Comparison of ENCODE assay signal across 8 mouse cellular contexts in the genomic region with DNA sequence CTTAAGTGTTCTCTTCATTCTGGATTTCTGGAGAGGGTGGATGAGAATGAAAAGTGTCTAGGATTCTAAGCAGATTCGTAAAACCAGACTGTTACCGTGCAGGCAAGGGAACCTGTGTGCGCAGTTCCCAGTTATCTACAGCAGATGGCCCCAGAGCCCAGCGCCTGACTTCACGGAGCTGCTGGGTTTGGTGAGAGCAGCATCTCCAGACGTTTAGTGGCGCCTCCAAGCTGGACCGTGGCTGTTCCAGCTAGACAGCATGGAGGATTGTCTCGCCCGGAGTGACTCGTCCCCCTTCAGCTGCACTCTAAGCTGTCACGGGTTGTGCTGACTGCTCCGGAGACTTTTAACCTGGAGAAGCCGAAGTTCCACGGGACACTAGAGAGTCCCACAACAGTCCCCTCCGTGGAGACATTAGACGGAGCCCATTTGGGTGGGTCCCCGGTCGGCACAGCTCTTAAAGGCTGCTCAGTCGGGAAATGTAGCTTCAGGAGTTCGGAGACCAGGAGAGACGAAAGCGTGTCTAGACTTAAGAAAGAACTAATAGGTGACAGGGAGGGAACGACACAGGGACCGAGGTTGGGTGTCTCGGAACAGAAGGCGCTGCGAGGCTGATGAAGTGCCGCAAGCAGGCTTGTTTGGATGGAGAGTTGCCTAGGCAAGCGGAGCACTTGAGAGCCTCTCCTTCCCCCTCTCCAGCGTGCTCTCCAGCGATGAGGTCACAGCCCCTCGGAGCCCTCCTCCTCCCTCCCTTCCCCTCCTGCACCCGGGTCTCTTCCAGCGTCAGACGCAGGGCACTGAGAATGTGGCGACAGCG. TPM values are rescaled to one million over a fixed set of nuclear protein-coding genes. Genes with fewer than 3 reads are reported as not detected.
DNase-seq lines count a peak whose midpoint lies in the region; ATAC-seq lines count a peak whose summit lies in the region.

No protein-coding gene starts in this region.

- DNase-seq in 3T3-L1 (ENCODE audit: low read depth, low spot score) = peak; percentile 74
- DNase-seq in adrenal gland, adult 8-10 months = peak; percentile 26
- DNase-seq in embryonic facial prominence, embryonic 10.5 days (ENCODE audit: low spot score) = peak; percentile 85
- peak; percentile 76 for DNase-seq in kidney, adult 18-20 months
- peak; percentile 82 for DNase-seq in limb, embryonic 10.5 days (ENCODE audit: low spot score)
- peak; percentile 96 for DNase-seq in midbrain, embryonic 11.5 days (ENCODE audit: low spot score, missing footprints)
- DNase-seq in skeletal muscle tissue, adult 2 months (ENCODE audit: low read depth, low spot score) = peak; percentile 36

- peak overlapping the region; percentile 46 for H3K9ac ChIP-seq in midbrain, embryonic 11.5 days (ENCODE audit: low read length)

- under 1% methylated on average over 38 of the region's 38 CpGs for WGBS in embryonic facial prominence, embryonic 10.5 days
- WGBS in limb, embryonic 10.5 days = under 1% methylated on average over 38 of the region's 38 CpGs
- WGBS in midbrain, embryonic 11.5 days = 1% methylated on average over 36 of the region's 38 CpGs

- ATAC-seq in granulocyte monocyte progenitor cell, adult 5-6 weeks (replicated peaks; ENCODE audit: poor library complexity, severe bottlenecking) = peak; percentile 95
- peak; percentile 93 for ATAC-seq in midbrain, embryonic 11.5 days (ENCODE audit: low FRiP score)

- H3K4me1 ChIP-seq in embryonic facial prominence, embryonic 10.5 days = peaks cover 9% of the 10 kb centered on the region
- peaks cover 9% of the 10 kb centered on the region for H3K4me1 ChIP-seq in limb, embryonic 10.5 days
- peaks cover 2% of the 10 kb centered on the region for H3K4me1 ChIP-seq in midbrain, embryonic 11.5 days (ENCODE audit: control insufficient read depth, insufficient read depth, low read length)

- H3K4me3 ChIP-seq in embryonic facial prominence, embryonic 10.5 days = peak overlapping the region; percentile 66
- peak overlapping the region; percentile 52 for H3K4me3 ChIP-seq in limb, embryonic 10.5 days
- peak overlapping the region; percentile 45 for H3K4me3 ChIP-seq in midbrain, embryonic 11.5 days (ENCODE audit: low read depth, low read length)

- peak overlapping the region; percentile 76 for H3K4me2 ChIP-seq in midbrain, embryonic 11.5 days

- no peaks in the 10 kb centered on the region for H3K36me3 ChIP-seq in embryonic facial prominence, embryonic 10.5 days (replicated peaks)
- no peaks in the 10 kb centered on the region for H3K36me3 ChIP-seq in limb, embryonic 10.5 days
- H3K36me3 ChIP-seq in midbrain, embryonic 11.5 days (ENCODE audit: control insufficient read depth, insufficient read depth, low read length) = no peaks in the 10 kb centered on the region

- no peaks in the 10 kb centered on the region for H3K9me3 ChIP-seq in embryonic facial prominence, embryonic 10.5 days
- H3K9me3 ChIP-seq in limb, embryonic 10.5 days (replicated peaks) = no peaks in the 10 kb centered on the region
- no peaks in the 10 kb centered on the region for H3K9me3 ChIP-seq in midbrain, embryonic 11.5 days (ENCODE audit: control insufficient read depth, low read length)

- H3K27ac ChIP-seq in embryonic facial prominence, embryonic 10.5 days (replicated peaks) = peak overlapping the region; percentile 4; the same call in 1 of the 2 replicates
- H3K27ac ChIP-seq in limb, embryonic 10.5 days = 0 out of 2 replicates have a peak overlapping the region, but pooled peaks have one; percentile 11
- H3K27ac ChIP-seq in midbrain, embryonic 11.5 days (ENCODE audit: low read depth, low read length) = no peak overlapping the region

- peaks cover 40% of the 10 kb centered on the region for H3K27me3 ChIP-seq in embryonic facial prominence, embryonic 10.5 days (replicated peaks; ENCODE audit: low read depth, poor library complexity, severe bottlenecking)
- H3K27me3 ChIP-seq in limb, embryonic 10.5 days (ENCODE audit: low read depth, poor library complexity, severe bottlenecking) = peaks cover 34% of the 10 kb centered on the region
- peaks cover 6% of the 10 kb centered on the region; the same call in 1 of the 2 replicates for H3K27me3 ChIP-seq in midbrain, embryonic 11.5 days (ENCODE audit: control insufficient read depth, insufficient read depth, low read length)

RNA-seq across cellular contexts. Expression of a gene that starts 16.1 kb away (rescaled TPM):
- total RNA-seq in adrenal gland, adult 8-10 months (2022) = 10 to 100 TPM in 1 of 4 experiments, 1 to 10 TPM in 3; 3.0 to 14.1 (median 5.3) TPM
- polyA plus RNA-seq in embryonic facial prominence, embryonic 10.5 days (2016; fragmentation: Nextera tagmentation; extraction: Ambion mirVana) = 0.18 and 0.39 TPM in 2 replicates
- 0.97 TPM in 1 of 2 replicates, not detected in the other for total RNA-seq in granulocyte monocyte progenitor cell, adult 5-6 weeks (2014; fragmentation: Nextera tagmentation)
- total RNA-seq in granulocyte monocyte progenitor cell, adult 5-6 weeks (2017) = 0.30 and 1.6 TPM in 2 replicates
- 0.09 TPM in 1 of 2 replicates, not detected in the other for polyA plus RNA-seq in limb, embryonic 10.5 days (2016; fragmentation: Nextera tagmentation; extraction: Ambion mirVana)
- polyA plus RNA-seq in midbrain, embryonic 11.5 days (2014; fragmentation: Nextera tagmentation; extraction: Ambion mirVana) = 0.12 and 0.31 TPM in 2 replicates

RNA-seq across cellular contexts. Expression of a gene that starts 16.2 kb away (rescaled TPM):
- 10 to 100 TPM in 1 of 4 experiments, 1 to 10 TPM in 3; 2.6 to 10.2 (median 3.9) TPM for total RNA-seq in adrenal gland, adult 8-10 months (2022)
- 10.5 and 11.8 TPM in 2 replicates for polyA plus RNA-seq in embryonic facial prominence, embryonic 10.5 days (2016; fragmentation: Nextera tagmentation; extraction: Ambion mirVana)
- total RNA-seq in granulocyte monocyte progenitor cell, adult 5-6 weeks (2014; fragmentation: Nextera tagmentation) = 86.8 and 89.8 TPM in 2 replicates
- 61.6 and 69.9 TPM in 2 replicates for total RNA-seq in granulocyte monocyte progenitor cell, adult 5-6 weeks (2017)
- 9.5 and 10.2 TPM in 2 replicates for polyA plus RNA-seq in limb, embryonic 10.5 days (2016; fragmentation: Nextera tagmentation; extraction: Ambion mirVana)
- polyA plus RNA-seq in midbrain, embryonic 11.5 days (2014; fragmentation: Nextera tagmentation; extraction: Ambion mirVana) = 9.5 and 11.0 TPM in 2 replicates

Comparison
In these comparisons a context has a peak if more than half of its experiments do, and no peak if none do; other contexts are left out.
1. DNase-seq: peak in every context shown above with its lines; median percentile 96 in midbrain, embryonic 11.5 days; 85 in embryonic facial prominence, embryonic 10.5 days; 82 in limb, embryonic 10.5 days; 76 in kidney, adult 18-20 months; 74 in 3T3-L1; 36 in skeletal muscle tissue, adult 2 months; 26 in adrenal gland, adult 8-10 months.